Mouse (Mus musculus) heart, embryonic 11.5 days (tissue): Measurements from ENCODE around the gene Pnldc1. TPM values are rescaled to one million over a fixed set of nuclear protein-coding genes. Genes with fewer than 3 reads are reported as not detected.

Experiments used
- ATAC-seq: fragments of 200-750 bp; cut with Nextera tagmentation; replicated peaks from 2 replicates; pipeline ENCODE4 v1.8.0; 2017; ENCODE audit warnings: moderate library complexity; ENCODE audit not compliant: insufficient number of reproducible peaks, low FRiP score, low TSS enrichment
- H3K27ac ChIP-seq: fragments of 300-500 bp; sonication (generic); 2 replicates; pipeline ENCODE4 v1.5.1; 2014; ENCODE audit warnings: mild to moderate bottlenecking, low read depth, low read length
- H3K27me3 ChIP-seq: fragments of 300-500 bp; sonication (generic); 2 replicates; pipeline ENCODE4 v1.6.1; 2014; ENCODE audit warnings: mild to moderate bottlenecking, low read length, mixed read lengths; ENCODE audit not compliant: control insufficient read depth, insufficient read depth
- H3K36me3 ChIP-seq: fragments of 300-500 bp; sonication (generic); 2 replicates; pipeline ENCODE4 v1.6.1; 2014; ENCODE audit warnings: mild to moderate bottlenecking, low read length, moderate library complexity, mixed read lengths; ENCODE audit not compliant: control insufficient read depth, insufficient read depth
- H3K4me1 ChIP-seq: fragments of 300-500 bp; sonication (generic); 2 replicates; pipeline ENCODE4 v1.6.1; 2014; ENCODE audit warnings: low read length; ENCODE audit not compliant: control insufficient read depth, insufficient read depth
- H3K4me2 ChIP-seq: fragments of 300-500 bp; sonication (generic); 2 replicates; pipeline ENCODE4 v1.6.1; 2014; ENCODE audit warnings: mild to moderate bottlenecking, moderate library complexity
- H3K4me3 ChIP-seq: fragments of 300-500 bp; sonication (generic); 2 replicates; pipeline ENCODE4 v1.5.1; 2014; ENCODE audit warnings: low read depth, low read length
- H3K9ac ChIP-seq: fragments of 300-500 bp; sonication (generic); 2 replicates; pipeline ENCODE4 v1.6.1; 2014; ENCODE audit warnings: mild to moderate bottlenecking, low read depth, low read length, moderate library complexity
- H3K9me3 ChIP-seq: fragments of 300-500 bp; sonication (generic); replicated peaks from 2 replicates; pipeline ENCODE4 v1.6.1; 2016; ENCODE audit warnings: low read length; ENCODE audit not compliant: control insufficient read depth
- WGBS: fragments of 180-500 bp; shearing (Covaris S2); extraction: QIAGEN DNeasy Blood & Tissue Kit; methylation state at CpG from one replicate; pipeline ENCODE4 v1.1.7; 2014; ENCODE audit not compliant: insufficient replicate concordance; 5-methylcytosine and 5-hydroxymethylcytosine counted together
- polyA plus RNA-seq: library from polyadenylated mRNA; unstranded; fragments of >200 nt; fragmentation: Nextera tagmentation; extraction: Ambion mirVana; gene quantifications from 2 replicates; pipeline ENCODE4 v1.2.1, GENCODE M21; 2014

Pnldc1 gene
- polyA plus RNA-seq, 1 experiment from 2014 or later = 1.7 TPM

GRCm38 (mm10) chr17:12858072-12858471 lies 52.0 kb downstream of the Pnldc1 start:
- no peaks in the 10 kb centered on the region for H3K4me1 ChIP-seq
- H3K36me3 ChIP-seq = no peaks in the 10 kb centered on the region
- no peak overlapping the region for H3K27ac ChIP-seq
- no peak for ATAC-seq
- no peaks in the 10 kb centered on the region for H3K27me3 ChIP-seq
- no peak overlapping the region for H3K9ac ChIP-seq
- no peak overlapping the region for H3K4me2 ChIP-seq
- no peaks in the 10 kb centered on the region for H3K9me3 ChIP-seq
- no peak overlapping the region for H3K4me3 ChIP-seq
- 38% methylated on average over 4 of the region's 4 CpGs for WGBS

- 50% methylated on average over 3 of the region's 3 CpGs for WGBS
- Histone ChIP-seq H3K9ac (no peak overlapping the region), H3K9me3 (no peaks in the 10 kb centered on the region), H3K36me3 (no peaks in the 10 kb centered on the region), H3K27me3 (no peaks in the 10 kb centered on the region), H3K4me1 (no peaks in the 10 kb centered on the region), H3K4me2 (no peak overlapping the region), H3K4me3 (no peak overlapping the region), H3K27ac (no peak overlapping the region)
- ATAC-seq = no peak
Observed at GRCm38 (mm10) chr17:12857395-12857794, 52.6 kb downstream of the Pnldc1 start.

- Histone ChIP-seq H3K4me1 (no peaks in the 10 kb centered on the region), H3K27me3 (peaks cover 3% of the 10 kb centered on the region; the same call in 1 of the 2 replicates), H3K36me3 (no peaks in the 10 kb centered on the region), H3K4me2 (no peak overlapping the region), H3K9ac (no peak overlapping the region), H3K9me3 (no peaks in the 10 kb centered on the region), H3K27ac (no peak overlapping the region), H3K4me3 (no peak overlapping the region)
- no peak for ATAC-seq
- 89% methylated on average over 11 of the region's 11 CpGs for WGBS
Observed at GRCm38 (mm10) chr17:12854386-12854785, 55.6 kb downstream of the Pnldc1 start.

- Histone ChIP-seq H3K27ac (no peak overlapping the region), H3K9ac (no peak overlapping the region), H3K4me1 (no peaks in the 10 kb centered on the region), H3K4me3 (no peak overlapping the region), H3K27me3 (peaks cover 3% of the 10 kb centered on the region; the same call in 1 of the 2 replicates), H3K4me2 (no peak overlapping the region), H3K9me3 (no peaks in the 10 kb centered on the region), H3K36me3 (no peaks in the 10 kb centered on the region)
- ATAC-seq = no peak
- 80% methylated on average over 2 of the region's 2 CpGs for WGBS
Observed at GRCm38 (mm10) chr17:12853821-12854220, 56.2 kb downstream of the Pnldc1 start.

GRCm38 (mm10) chr17:12851689-12852088 lies 58.3 kb downstream of the Pnldc1 start:
- H3K9me3 ChIP-seq = no peaks in the 10 kb centered on the region
- WGBS = 73% methylated on average over 11 of the region's 11 CpGs
- H3K36me3 ChIP-seq = no peaks in the 10 kb centered on the region
- no peak overlapping the region for H3K9ac ChIP-seq
- no peak overlapping the region for H3K4me3 ChIP-seq
- H3K27me3 ChIP-seq = peaks cover 3% of the 10 kb centered on the region; the same call in 1 of the 2 replicates
- no peak overlapping the region for H3K27ac ChIP-seq
- no peaks in the 10 kb centered on the region for H3K4me1 ChIP-seq
- no peak for ATAC-seq
- no peak overlapping the region for H3K4me2 ChIP-seq

- Histone ChIP-seq H3K4me1 (no peaks in the 10 kb centered on the region), H3K4me2 (no peak overlapping the region), H3K27ac (no peak overlapping the region), H3K36me3 (no peaks in the 10 kb centered on the region), H3K9ac (no peak overlapping the region), H3K4me3 (no peak overlapping the region), H3K27me3 (peaks cover 3% of the 10 kb centered on the region; the same call in 1 of the 2 replicates), H3K9me3 (no peaks in the 10 kb centered on the region)
- 86% methylated on average over 8 of the region's 8 CpGs for WGBS
- ATAC-seq = no peak
Observed at GRCm38 (mm10) chr17:12849778-12850382, 60.1 kb downstream of the Pnldc1 start.

GRCm38 (mm10) chr17:12847736-12848135 lies 62.3 kb downstream of the Pnldc1 start:
- no peak for ATAC-seq
- H3K27me3 ChIP-seq = peaks cover 3% of the 10 kb centered on the region; the same call in 1 of the 2 replicates
- H3K4me2 ChIP-seq = no peak overlapping the region
- H3K9me3 ChIP-seq = no peaks in the 10 kb centered on the region
- no peak overlapping the region for H3K9ac ChIP-seq
- H3K27ac ChIP-seq = no peak overlapping the region
- H3K4me3 ChIP-seq = no peak overlapping the region
- 53% methylated on average over 4 of the region's 4 CpGs for WGBS
- no peaks in the 10 kb centered on the region for H3K36me3 ChIP-seq
- no peaks in the 10 kb centered on the region for H3K4me1 ChIP-seq

- H3K4me3 ChIP-seq = no peak overlapping the region
Observed at GRCm38 (mm10) chr17:12846474-12846873, 63.6 kb downstream of the Pnldc1 start.

GRCm38 (mm10) chr17:12845862-12846261 lies 64.2 kb downstream of the Pnldc1 start:
- Histone ChIP-seq H3K9me3 (no peaks in the 10 kb centered on the region), H3K36me3 (no peaks in the 10 kb centered on the region), H3K4me2 (no peak overlapping the region), H3K4me1 (no peaks in the 10 kb centered on the region), H3K27ac (no peak overlapping the region), H3K9ac (no peak overlapping the region), H3K4me3 (no peak overlapping the region), H3K27me3 (peaks cover 3% of the 10 kb centered on the region; the same call in 1 of the 2 replicates)
- 42% methylated on average over 5 of the region's 5 CpGs for WGBS
- ATAC-seq = no peak

More at GRCm38 (mm10) chr17:12846474-12846873, 63.6 kb downstream of the Pnldc1 start:
- ATAC-seq = no peak
- peaks cover 3% of the 10 kb centered on the region; the same call in 1 of the 2 replicates for H3K27me3 ChIP-seq
- no peaks in the 10 kb centered on the region for H3K9me3 ChIP-seq
- H3K27ac ChIP-seq = no peak overlapping the region
- H3K36me3 ChIP-seq = no peaks in the 10 kb centered on the region
- no peaks in the 10 kb centered on the region for H3K4me1 ChIP-seq
- no peak overlapping the region for H3K4me2 ChIP-seq
- 75% methylated on average over 5 of the region's 5 CpGs for WGBS
- no peak overlapping the region for H3K9ac ChIP-seq
